Mouse (Mus musculus) MEL (cell line): ENCODE measurements around the gene Gorab.

Experiments used
- CTCF ChIP-seq, 3 experiments: IDR thresholded peaks in 2 of 3; conservative IDR thresholded peaks in 1 of 3; 2 replicates each; pipeline ENCODE4 v1.5.1; 2011 to 2012; ENCODE audit warnings: low read length in 3 of 3, low read depth in 2 of 3, mild to moderate bottlenecking in 2 of 3, improper control_type of control experiment in 1 of 3, inconsistent platforms in 1 of 3, mixed read lengths in 1 of 3, moderate library complexity in 1 of 3; ENCODE audit not compliant: control insufficient read depth in 1 of 3, insufficient read depth in 1 of 3, poor library complexity in 1 of 3, severe bottlenecking in 1 of 3
- EP300 ChIP-seq, 2 experiments: IDR thresholded peaks; 2 replicates each; pipeline ENCODE4 v1.6.1; 2011; ENCODE audit warnings: improper control_type of control experiment in 2 of 2, low read length in 2 of 2, low read depth in 1 of 2, mild to moderate bottlenecking in 1 of 2
- GATA1 ChIP-seq: IDR thresholded peaks from 2 replicates; pipeline ENCODE4 v1.6.1; 2011; ENCODE audit warnings: low read depth, low read length, improper control_type of control experiment
- JUND ChIP-seq: IDR thresholded peaks from 2 replicates; pipeline ENCODE4 v1.6.1; 2011; ENCODE audit warnings: low read depth, mild to moderate bottlenecking, improper control_type of control experiment, low read length
- NRF1 ChIP-seq: IDR thresholded peaks from 2 replicates; pipeline ENCODE4 v1.6.1; 2014; ENCODE audit warnings: low read depth, mild to moderate bottlenecking, inconsistent platforms, low read length, improper control_type of control experiment, moderate library complexity; ENCODE audit not compliant: poor library complexity, insufficient read depth, severe bottlenecking
- POLR2A ChIP-seq, 2 experiments: IDR thresholded peaks; 2 replicates each; pipeline ENCODE4 v1.6.1; 2011 to 2012; ENCODE audit warnings: low read length in 2 of 2, mild to moderate bottlenecking in 2 of 2, control low read depth in 1 of 2, improper control_type of control experiment in 1 of 2, low read depth in 1 of 2, moderate library complexity in 1 of 2; ENCODE audit not compliant: control insufficient read depth in 1 of 2, insufficient read depth in 1 of 2, poor library complexity in 1 of 2
- POLR2AphosphoS2 ChIP-seq: IDR thresholded peaks from 2 replicates; pipeline ENCODE4 v1.6.1; 2011; ENCODE audit warnings: low read length, improper control_type of control experiment
- USF2 ChIP-seq, 2 experiments: IDR thresholded peaks; 2 replicates each; pipeline ENCODE4 v1.6.1; 2011 to 2012; ENCODE audit warnings: improper control_type of control experiment in 2 of 2, low read length in 2 of 2, borderline replicate concordance in 1 of 2, inconsistent platforms in 1 of 2, low read depth in 1 of 2, mild to moderate bottlenecking in 1 of 2; ENCODE audit not compliant: insufficient read depth in 1 of 2

DNA sequence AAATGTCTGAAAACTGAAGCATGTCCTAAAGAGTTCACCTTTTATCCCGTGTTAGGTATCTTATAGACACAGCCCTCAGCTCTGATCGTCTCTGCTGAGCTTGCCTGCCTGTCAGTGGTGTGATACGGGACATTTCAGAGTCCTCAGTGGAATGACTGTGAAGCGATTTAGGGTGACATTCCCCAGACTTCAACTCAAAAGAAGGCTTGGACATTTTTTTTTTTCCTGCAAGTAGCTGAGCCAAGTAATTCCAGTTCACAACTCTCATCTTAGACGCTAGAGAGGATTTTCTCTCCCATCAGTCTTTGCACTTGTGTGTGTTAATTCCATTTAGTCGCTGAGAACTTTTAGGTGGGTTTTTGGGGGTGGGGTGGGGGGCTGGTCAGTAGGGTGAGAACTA lies 42.7 kb downstream of the Gorab start:
- no peak for TF ChIP-seq CTCF (IDR thresholded peaks at IDR 0.05 in 2 of 3, conservative IDR thresholded peaks at IDR 0.05 in 1 of 3; ENCODE audit: control insufficient read depth in 1 of 3, insufficient read depth in 1 of 3, low read depth in 2 of 3, low read length in 3 of 3, poor library complexity in 1 of 3, severe bottlenecking in 1 of 3)
- no peak for TF ChIP-seq EP300 (IDR thresholded peaks at IDR 0.05; ENCODE audit: low read depth in 1 of 2, low read length in 2 of 2)
- no peak for TF ChIP-seq JUND
- no peak for TF ChIP-seq POLR2A (IDR thresholded peaks at IDR 0.05; ENCODE audit: control insufficient read depth in 1 of 2, insufficient read depth in 1 of 2, low read depth in 1 of 2, low read length in 2 of 2, poor library complexity in 1 of 2)
- no peak for TF ChIP-seq GATA1
- no peak for TF ChIP-seq NRF1
- no peak for TF ChIP-seq POLR2AphosphoS2
- no peak for TF ChIP-seq USF2 (IDR thresholded peaks at IDR 0.05; ENCODE audit: borderline replicate concordance in 1 of 2, insufficient read depth in 1 of 2, low read depth in 1 of 2, low read length in 2 of 2)
